Mouse (Mus musculus) ES-Bruce4 (cell line): ENCODE measurements around the gene Hist1h2bp.

ENCODE experiments used
- CTCF ChIP-seq: IDR thresholded peaks from one replicate; pipeline ENCODE4 v1.8.1; 2011; ENCODE audit warnings: low read depth, low read length
- EP300 ChIP-seq: IDR thresholded peaks from 2 replicates; pipeline ENCODE4 v1.6.1; 2011; ENCODE audit warnings: low read depth, low read length; ENCODE audit not compliant: insufficient read depth
- POLR2A ChIP-seq: IDR thresholded peaks from one replicate; pipeline ENCODE4 v1.8.1; 2011; ENCODE audit warnings: low read length; ENCODE audit not compliant: insufficient read depth

DNA sequence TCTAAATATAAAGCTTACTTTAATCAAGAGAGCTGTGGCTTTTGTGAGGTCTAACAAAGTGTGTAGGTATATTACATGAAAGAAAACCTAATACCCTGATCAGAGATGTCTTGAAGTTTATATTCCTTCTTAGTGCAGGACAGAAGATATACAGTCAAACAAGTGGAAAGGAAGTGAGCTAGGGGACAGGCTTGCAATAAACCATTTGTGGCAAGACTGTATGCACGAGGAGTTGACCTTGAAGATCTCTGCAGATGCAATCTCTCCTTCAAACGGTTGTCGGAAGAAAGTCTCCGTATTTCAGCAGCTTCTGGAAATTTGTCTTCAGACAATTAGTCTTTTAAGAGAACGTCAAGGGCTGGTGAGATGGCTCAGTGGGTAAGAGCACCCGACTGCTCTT, 2.7 kb downstream of the Hist1h2bp start:
- TF ChIP-seq POLR2A (no peak), CTCF (no peak), EP300 (no peak)
